Mouse (Mus musculus): ENCODE measurements at regions not wholly inside any gene's neighbourhood (a gene's known extent, or its start where the extent isn't known, plus 50 kb on each side); places are given as distances from the start of the nearest gene placed in this dataset.
A peak's percentile ranks its signal among the peaks of the same experiment; 100 is the strongest.

DNA sequence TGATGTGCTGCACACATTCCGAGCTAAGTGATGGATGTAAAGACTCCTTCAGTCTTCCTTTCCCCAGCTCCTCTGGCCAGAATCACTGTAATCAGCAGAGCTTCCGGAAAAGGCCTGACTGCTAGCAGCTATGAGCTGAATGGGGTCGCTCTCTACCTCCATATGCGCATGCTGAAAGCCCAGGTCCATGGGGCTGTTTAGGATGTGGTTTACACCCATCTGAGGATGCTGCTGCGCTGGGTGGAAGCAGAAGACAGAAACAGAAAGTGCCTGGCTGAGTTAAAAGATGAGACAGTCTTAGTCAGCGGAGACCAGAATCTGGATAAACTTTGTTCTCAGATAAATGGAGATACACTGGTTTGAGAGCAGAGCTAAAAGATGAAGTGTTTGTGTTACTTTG lies 99.3 kb upstream of the Tab2 start:
- TF ChIP-seq CTCF (conservative IDR thresholded peaks at IDR 0.05; ENCODE audit: low read length), result no peak
- no peak for TF ChIP-seq NANOG (IDR thresholded peaks at IDR 0.05; ENCODE audit: borderline replicate concordance, low read length)
- peak; percentile 53; the same call in 1 of the 2 replicates for TF ChIP-seq POU5F1 (IDR thresholded peaks at IDR 0.05; ENCODE audit: borderline replicate concordance, low read length)

Data from E14TG2a.4 (cell line).